Mouse (Mus musculus) ES-Bruce4 (cell line): ENCODE measurements around the gene 1700025G04Rik.

Source experiments
- CTCF ChIP-seq: IDR thresholded peaks from one replicate; pipeline ENCODE4 v1.8.1; 2011; ENCODE audit warnings: low read depth, low read length
- EP300 ChIP-seq: IDR thresholded peaks from 2 replicates; pipeline ENCODE4 v1.6.1; 2011; ENCODE audit warnings: low read depth, low read length; ENCODE audit not compliant: insufficient read depth
- POLR2A ChIP-seq: IDR thresholded peaks from one replicate; pipeline ENCODE4 v1.8.1; 2011; ENCODE audit warnings: low read length; ENCODE audit not compliant: insufficient read depth

- TF ChIP-seq CTCF (no peak), POLR2A (no peak), EP300 (no peak)
Observed at GRCm38 (mm10) chr1:151988713-151989112, 101.2 kb downstream of the 1700025G04Rik start.
